Mouse (Mus musculus): Measurements from ENCODE around the gene Frmd4a. TPM values are rescaled to one million over a fixed set of nuclear protein-coding genes. Genes with fewer than 3 reads are reported as not detected.

The Frmd4a gene
- polyA plus RNA-seq (2015; fragmentation: Nextera tagmentation; extraction: Ambion mirVana) = 7.4 TPM in 2 replicates

GRCm38 (mm10) chr2:4017528-4018288 lies at the start of gene Frmd4a:
Frmd4a (plus strand) TSS chr2:4017717.

DNA sequence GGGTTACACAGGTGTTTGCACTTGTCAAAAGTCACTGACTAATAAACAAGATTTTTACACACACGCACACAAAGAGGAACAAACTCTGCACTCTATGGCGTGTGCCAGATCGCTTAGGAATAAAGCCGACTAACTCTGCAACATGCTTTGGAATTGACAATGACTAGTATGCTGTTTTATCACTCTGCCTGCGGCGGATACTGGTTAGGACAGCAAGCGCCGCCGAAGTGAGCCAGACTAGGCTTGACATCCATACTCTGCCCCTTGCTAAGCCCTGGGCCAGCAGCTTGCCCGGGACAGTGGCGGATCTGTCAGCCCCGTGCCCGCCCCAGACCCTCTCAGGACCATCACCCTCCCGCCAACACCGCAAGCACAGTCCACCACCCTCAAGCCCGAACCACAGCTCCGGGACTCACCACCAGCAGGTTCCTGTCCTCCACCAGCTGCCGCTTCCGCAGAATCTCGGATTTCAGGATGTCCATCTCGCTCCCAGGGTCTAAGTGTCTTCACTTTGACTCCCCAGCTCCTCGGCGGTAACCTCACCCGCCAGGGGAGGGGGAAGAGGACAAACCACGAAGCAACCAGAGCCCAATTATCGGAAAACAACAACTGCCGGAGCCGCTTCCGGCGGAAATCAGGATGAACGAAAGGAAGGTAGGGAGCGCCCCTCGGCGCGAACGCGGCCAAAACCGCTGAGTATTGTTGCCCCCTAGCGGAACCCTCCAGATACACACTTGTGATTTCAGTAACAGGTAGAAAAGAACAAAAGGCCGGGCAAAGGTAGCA lies 634.2 kb downstream of the Frmd4a start, which contains the start of gene Prpf18:
Gene Prpf18 (minus strand): TSS at position 614 of the 786 bp plus-strand sequence.

